Mouse (Mus musculus): ENCODE results near the gene Gpc6. TPM values are rescaled to one million over a fixed set of nuclear protein-coding genes. Genes with fewer than 3 reads are reported as not detected.

Gene Gpc6
- polyA plus RNA-seq, 1 experiment from 2014 or later = 66.2 TPM

DNA sequence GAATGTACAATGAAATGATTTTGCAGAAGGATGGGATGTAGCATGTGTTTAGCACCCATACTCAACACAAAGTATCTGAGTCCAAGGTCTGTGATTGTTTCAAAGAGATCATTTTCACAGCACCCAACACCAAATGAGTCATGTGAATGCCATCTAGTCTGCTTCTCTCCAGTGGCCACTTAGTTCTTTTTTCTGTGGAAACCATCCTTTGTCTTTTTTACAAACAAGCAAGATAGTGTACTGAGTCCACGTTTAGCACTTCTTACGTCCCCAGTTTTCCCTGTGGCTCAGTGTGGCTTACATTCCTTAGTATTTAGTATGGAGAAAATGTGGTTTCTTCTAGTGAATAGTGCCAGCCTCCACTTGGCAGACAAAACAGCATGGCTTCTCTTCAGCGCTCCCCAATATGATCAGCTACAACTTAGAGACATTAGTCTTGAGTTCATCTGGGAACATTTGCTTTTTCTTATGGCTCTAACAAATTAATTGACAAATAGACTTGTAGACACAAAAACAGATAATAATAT, 465.7 kb downstream of the Gpc6 start:
- ATAC-seq (replicated peaks; ENCODE audit: low FRiP score) = no peak
- no peak overlapping the region for H3K4me3 ChIP-seq (replicated peaks)
- H3K9ac ChIP-seq = no peak overlapping the region
- H3K4me1 ChIP-seq = peaks cover 9% of the 10 kb centered on the region; the same call in 1 of the 2 replicates
- no peak overlapping the region for H3K4me2 ChIP-seq
- H3K36me3 ChIP-seq = no peaks in the 10 kb centered on the region
- H3K27me3 ChIP-seq = no peaks in the 10 kb centered on the region
- no peak overlapping the region for H3K27ac ChIP-seq
- H3K9me3 ChIP-seq (replicated peaks) = no peaks in the 10 kb centered on the region
- 90% methylated on average over 3 of the region's 3 CpGs for WGBS

- Histone ChIP-seq H3K4me1 (peaks cover 9% of the 10 kb centered on the region; the same call in 1 of the 2 replicates), H3K4me3 (replicated peaks) (no peak overlapping the region), H3K4me2 (no peak overlapping the region), H3K27ac (no peak overlapping the region), H3K9me3 (replicated peaks) (no peaks in the 10 kb centered on the region), H3K36me3 (no peaks in the 10 kb centered on the region), H3K27me3 (no peaks in the 10 kb centered on the region), H3K9ac (no peak overlapping the region)
- no peak for ATAC-seq (replicated peaks; ENCODE audit: low FRiP score)
- 52% methylated on average over 4 of the region's 4 CpGs for WGBS
Measured at GRCm38 (mm10) chr14:117391412-117391811, 466.3 kb downstream of the Gpc6 start.

- H3K27me3 ChIP-seq = no peaks in the 10 kb centered on the region
- no peaks in the 10 kb centered on the region for H3K36me3 ChIP-seq
- WGBS = 93% methylated on average over 3 of the region's 3 CpGs
- H3K4me1 ChIP-seq = peaks cover 5% of the 10 kb centered on the region; the same call in 1 of the 2 replicates
- no peak overlapping the region for H3K4me3 ChIP-seq (replicated peaks)
- no peak overlapping the region for H3K4me2 ChIP-seq
- no peak overlapping the region for H3K27ac ChIP-seq
- ATAC-seq (replicated peaks; ENCODE audit: low FRiP score) = no peak
- H3K9me3 ChIP-seq (replicated peaks) = no peaks in the 10 kb centered on the region
- no peak overlapping the region for H3K9ac ChIP-seq
Measured at GRCm38 (mm10) chr14:117397165-117397564, 472.1 kb downstream of the Gpc6 start.

DNA sequence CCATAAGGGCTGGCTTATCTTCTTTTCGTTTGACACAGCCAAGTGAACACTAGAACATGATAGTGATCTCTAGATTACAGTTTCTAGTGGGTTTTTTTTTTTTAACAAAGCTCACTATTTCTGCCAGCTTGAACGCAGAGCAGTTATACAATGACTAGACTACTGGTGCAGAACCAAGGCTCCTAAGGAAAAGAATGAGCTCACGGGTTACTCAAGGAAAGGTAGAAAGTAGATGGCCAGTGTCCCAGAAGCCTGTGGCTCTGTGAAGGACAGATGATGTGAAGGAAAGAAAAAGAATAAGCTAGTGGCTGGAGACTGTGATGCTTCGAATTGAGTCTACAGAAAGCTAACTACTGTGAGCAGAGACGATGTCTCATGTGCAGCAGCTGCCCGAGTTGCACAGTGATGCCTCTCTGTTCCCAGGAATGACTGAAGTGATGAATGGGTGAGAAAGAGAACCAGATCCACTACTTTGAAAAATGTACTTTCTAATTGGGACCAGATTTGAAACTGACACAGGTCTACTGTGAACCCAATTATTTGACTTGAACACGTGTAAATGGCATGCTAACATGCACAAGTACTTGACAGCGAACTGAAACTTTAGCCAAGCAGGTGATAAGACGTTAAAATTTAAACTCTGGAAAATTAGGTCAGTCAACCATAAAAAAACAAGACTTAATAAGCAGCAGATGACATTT, 482.9 kb downstream of the Gpc6 start:
- H3K9me3 ChIP-seq (replicated peaks) = no peaks in the 10 kb centered on the region
- 54% methylated on average over 9 of the region's 9 CpGs for WGBS
- no peaks in the 10 kb centered on the region for H3K27me3 ChIP-seq
- H3K36me3 ChIP-seq = no peaks in the 10 kb centered on the region
- H3K4me2 ChIP-seq = no peak overlapping the region
- ATAC-seq (replicated peaks; ENCODE audit: low FRiP score) = peak; percentile 79
- H3K9ac ChIP-seq = no peak overlapping the region
- H3K4me3 ChIP-seq (replicated peaks) = no peak overlapping the region
- peaks cover 8% of the 10 kb centered on the region for H3K4me1 ChIP-seq
- no peak overlapping the region for H3K27ac ChIP-seq

DNA sequence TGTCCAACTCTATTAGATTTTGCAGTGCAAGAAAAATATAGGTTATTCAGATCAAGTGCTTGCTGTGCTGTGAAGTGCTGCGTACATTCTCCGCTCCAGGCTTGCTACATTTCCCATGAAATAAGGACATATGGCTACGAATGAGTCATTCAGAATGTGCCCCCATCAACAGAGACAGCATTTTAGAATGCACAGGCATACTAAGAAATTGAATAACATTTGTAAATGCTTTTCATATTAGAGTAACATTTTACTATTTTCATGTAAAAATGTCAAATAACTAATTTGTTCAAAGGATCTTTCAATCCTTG, 483.4 kb downstream of the Gpc6 start:
- Histone ChIP-seq H3K9me3 (replicated peaks) (no peaks in the 10 kb centered on the region), H3K36me3 (no peaks in the 10 kb centered on the region), H3K27me3 (no peaks in the 10 kb centered on the region), H3K9ac (no peak overlapping the region), H3K27ac (no peak overlapping the region), H3K4me2 (no peak overlapping the region), H3K4me1 (peaks cover 8% of the 10 kb centered on the region), H3K4me3 (replicated peaks) (no peak overlapping the region)
- 74% methylated on average over 3 of the region's 3 CpGs for WGBS
- ATAC-seq (replicated peaks; ENCODE audit: low FRiP score) = no peak

DNA sequence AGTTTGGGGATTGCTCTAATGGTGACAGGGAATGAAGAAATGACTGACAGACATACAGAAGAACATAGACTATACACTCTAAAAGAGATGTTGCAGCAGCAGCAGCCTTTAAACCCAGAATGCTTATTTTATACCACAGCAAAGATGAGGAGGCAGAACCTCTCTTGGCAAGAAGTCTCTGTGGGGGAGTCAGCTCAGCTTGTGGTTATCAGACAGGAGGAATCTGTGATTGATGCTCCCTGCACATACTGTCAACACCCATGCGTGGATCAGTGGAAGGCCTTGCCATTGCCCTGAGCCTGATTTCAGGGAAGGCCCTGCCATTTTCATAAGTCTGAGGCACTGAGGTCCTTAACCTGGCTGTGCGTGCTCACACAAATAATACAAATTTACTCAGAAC, 484.7 kb downstream of the Gpc6 start:
- no peaks in the 10 kb centered on the region for H3K36me3 ChIP-seq
- WGBS = 66% methylated on average over 2 of the region's 2 CpGs
- H3K9ac ChIP-seq = no peak overlapping the region
- H3K27ac ChIP-seq = no peak overlapping the region
- no peaks in the 10 kb centered on the region for H3K9me3 ChIP-seq (replicated peaks)
- peaks cover 8% of the 10 kb centered on the region for H3K4me1 ChIP-seq
- no peak for ATAC-seq (replicated peaks; ENCODE audit: low FRiP score)
- no peak overlapping the region for H3K4me2 ChIP-seq
- H3K27me3 ChIP-seq = no peaks in the 10 kb centered on the region
- H3K4me3 ChIP-seq (replicated peaks) = no peak overlapping the region

- Histone ChIP-seq H3K9ac (no peak overlapping the region), H3K27me3 (no peaks in the 10 kb centered on the region), H3K4me3 (replicated peaks) (no peak overlapping the region), H3K27ac (no peak overlapping the region), H3K4me1 (peaks cover 8% of the 10 kb centered on the region), H3K36me3 (no peaks in the 10 kb centered on the region), H3K9me3 (replicated peaks) (no peaks in the 10 kb centered on the region), H3K4me2 (no peak overlapping the region)
- ATAC-seq (replicated peaks; ENCODE audit: low FRiP score) = no peak
- WGBS = 93% methylated on average over 2 of the region's 2 CpGs
Measured at GRCm38 (mm10) chr14:117410511-117410910, 485.4 kb downstream of the Gpc6 start.

DNA sequence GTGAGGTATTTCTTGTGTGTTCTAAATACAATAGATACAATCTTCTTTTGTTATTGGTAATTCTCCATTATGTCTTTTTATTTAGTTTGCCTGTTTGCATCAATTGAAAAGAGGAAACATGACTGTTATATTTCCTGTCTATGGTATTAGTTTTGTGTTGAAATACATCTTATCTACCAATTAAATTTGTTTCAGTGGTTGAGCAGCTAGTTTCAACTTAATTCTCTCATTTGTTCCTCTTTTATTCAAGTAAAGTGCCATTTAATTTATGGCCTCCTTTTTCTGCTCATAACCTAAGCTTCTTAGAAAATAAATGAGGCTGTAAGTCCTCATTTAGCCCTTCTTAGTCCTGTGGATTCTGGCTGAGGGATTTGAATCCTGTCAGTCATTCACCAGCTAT, 489.9 kb downstream of the Gpc6 start:
- Histone ChIP-seq H3K4me3 (replicated peaks) (no peak overlapping the region), H3K4me1 (peaks cover 10% of the 10 kb centered on the region), H3K9ac (no peak overlapping the region), H3K9me3 (replicated peaks) (no peaks in the 10 kb centered on the region), H3K36me3 (no peaks in the 10 kb centered on the region), H3K4me2 (no peak overlapping the region), H3K27ac (no peak overlapping the region), H3K27me3 (no peaks in the 10 kb centered on the region)
- no peak for ATAC-seq (replicated peaks; ENCODE audit: low FRiP score)

DNA sequence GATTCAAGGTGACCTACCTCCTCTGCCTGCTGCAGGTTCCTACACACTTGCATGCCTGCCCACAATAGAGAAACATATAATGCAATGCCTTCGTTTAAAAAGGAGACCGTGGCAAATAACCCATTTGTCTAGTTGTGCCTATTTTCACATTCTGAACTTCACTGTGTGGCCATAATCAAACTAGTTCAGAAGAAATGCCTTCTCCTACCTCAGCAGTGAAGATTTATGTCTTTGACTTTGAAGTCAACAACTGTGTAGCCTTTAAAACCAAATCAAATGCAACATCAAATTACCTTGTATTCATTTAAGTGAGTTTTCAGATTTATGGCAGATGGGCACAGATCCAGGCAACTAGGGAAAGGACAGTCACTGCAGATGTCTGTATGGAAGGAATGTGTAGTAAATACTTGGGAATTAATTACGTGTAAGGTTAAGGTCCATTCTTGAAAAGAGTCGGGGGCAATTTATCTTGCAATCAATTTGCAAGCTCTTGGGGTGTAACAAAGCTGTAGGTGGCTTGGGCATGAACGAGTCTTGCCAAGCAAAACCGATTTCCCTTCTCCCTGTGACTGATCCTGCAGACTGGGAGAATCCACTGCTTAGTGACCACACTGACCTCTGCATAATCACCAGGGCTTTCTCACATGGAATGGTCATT, 494.6 kb downstream of the Gpc6 start:
- Histone ChIP-seq H3K27ac (no peak overlapping the region), H3K27me3 (no peaks in the 10 kb centered on the region)

DNA sequence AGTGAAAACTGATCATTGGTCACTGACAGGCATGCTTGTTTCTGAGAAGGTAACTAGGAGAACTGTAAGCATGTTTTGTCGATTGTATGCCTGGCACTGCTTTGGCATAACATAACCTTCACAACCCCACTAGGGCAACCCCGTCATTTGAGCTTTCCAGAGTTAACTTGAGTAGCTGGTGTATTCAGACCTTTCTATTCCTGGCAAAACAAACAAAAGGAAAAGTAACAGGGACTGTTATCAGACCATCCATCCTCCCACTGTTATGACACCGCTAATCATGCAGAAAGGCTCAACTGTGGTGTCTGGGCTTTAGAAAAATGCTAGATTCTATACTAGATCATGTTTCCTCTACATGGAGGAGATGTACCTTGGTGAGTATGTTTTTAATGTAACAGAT, 496.1 kb downstream of the Gpc6 start:
- H3K4me3 ChIP-seq (replicated peaks) = no peak overlapping the region
- H3K27ac ChIP-seq = no peak overlapping the region
- no peaks in the 10 kb centered on the region for H3K36me3 ChIP-seq
- peak; percentile 58 for ATAC-seq (replicated peaks; ENCODE audit: low FRiP score)
- WGBS = 41% methylated on average over 3 of the region's 3 CpGs
- no peak overlapping the region for H3K9ac ChIP-seq
- H3K27me3 ChIP-seq = no peaks in the 10 kb centered on the region
- no peak overlapping the region for H3K4me2 ChIP-seq
- peaks cover 15% of the 10 kb centered on the region for H3K4me1 ChIP-seq
- H3K9me3 ChIP-seq (replicated peaks) = no peaks in the 10 kb centered on the region

More for the DNA sequence above, 494.6 kb downstream of the Gpc6 start:
- no peaks in the 10 kb centered on the region for H3K36me3 ChIP-seq
- peak; percentile 84 for ATAC-seq (replicated peaks; ENCODE audit: low FRiP score)
- no peak overlapping the region for H3K4me2 ChIP-seq
- peaks cover 13% of the 10 kb centered on the region for H3K4me1 ChIP-seq
- 13% methylated on average over 6 of the region's 6 CpGs for WGBS
- no peak overlapping the region for H3K4me3 ChIP-seq (replicated peaks)
- H3K9ac ChIP-seq = no peak overlapping the region
- H3K9me3 ChIP-seq (replicated peaks) = no peaks in the 10 kb centered on the region

DNA sequence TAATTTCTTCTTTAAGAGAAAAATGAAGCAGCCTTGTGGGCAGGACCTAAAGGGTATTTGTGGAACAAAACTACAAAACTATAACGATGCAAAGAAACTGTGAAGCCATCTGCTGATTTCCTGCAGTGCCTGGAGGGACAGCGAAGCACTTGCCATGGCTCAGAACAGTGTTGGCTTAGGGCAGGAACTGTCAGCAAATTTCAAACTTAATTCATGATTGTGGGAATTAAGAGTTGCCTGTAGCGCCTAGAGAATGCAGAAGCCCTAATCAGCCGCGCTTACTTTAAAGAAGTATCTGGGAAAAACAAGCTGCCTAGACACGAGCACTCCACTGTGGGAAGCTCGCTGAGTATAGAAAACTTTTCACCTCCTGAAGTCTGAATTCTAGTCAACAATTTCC, 501.0 kb downstream of the Gpc6 start:
- Histone ChIP-seq H3K36me3 (no peaks in the 10 kb centered on the region), H3K4me3 (replicated peaks) (no peak overlapping the region), H3K27ac (peak overlapping the region; percentile 37; the same call in 1 of the 2 replicates), H3K27me3 (no peaks in the 10 kb centered on the region), H3K4me1 (peaks cover 9% of the 10 kb centered on the region; the same call in 1 of the 2 replicates), H3K4me2 (no peak overlapping the region), H3K9ac (no peak overlapping the region), H3K9me3 (replicated peaks) (no peaks in the 10 kb centered on the region)
- WGBS = 38% methylated on average over 7 of the region's 7 CpGs
- no peak for ATAC-seq (replicated peaks; ENCODE audit: low FRiP score)

GRCm38 (mm10) chr14:117427776-117428175, 502.7 kb downstream of the Gpc6 start:
- Histone ChIP-seq H3K4me1 (0 out of 2 replicates have a peak, but pooled peaks cover 7% of the 10 kb centered on the region), H3K27ac (peak overlapping the region; percentile 33), H3K9me3 (replicated peaks) (no peaks in the 10 kb centered on the region), H3K4me3 (replicated peaks) (no peak overlapping the region), H3K4me2 (no peak overlapping the region), H3K27me3 (no peaks in the 10 kb centered on the region), H3K36me3 (no peaks in the 10 kb centered on the region), H3K9ac (no peak overlapping the region)
- WGBS = 45% methylated on average over 3 of the region's 3 CpGs
- ATAC-seq (replicated peaks; ENCODE audit: low FRiP score) = no peak
